Mouse (Mus musculus): ENCODE results near the gene Rtn4rl2. TPM values are rescaled to one million over a fixed set of nuclear protein-coding genes. Genes with fewer than 3 reads are reported as not detected.
A peak's percentile ranks its signal among the peaks of the same experiment; 100 is the strongest.

Gene Rtn4rl2
- total RNA-seq, 4 experiments from 2014 or later, result 1.6 to 3.9 (median 2.3) TPM

DNA sequence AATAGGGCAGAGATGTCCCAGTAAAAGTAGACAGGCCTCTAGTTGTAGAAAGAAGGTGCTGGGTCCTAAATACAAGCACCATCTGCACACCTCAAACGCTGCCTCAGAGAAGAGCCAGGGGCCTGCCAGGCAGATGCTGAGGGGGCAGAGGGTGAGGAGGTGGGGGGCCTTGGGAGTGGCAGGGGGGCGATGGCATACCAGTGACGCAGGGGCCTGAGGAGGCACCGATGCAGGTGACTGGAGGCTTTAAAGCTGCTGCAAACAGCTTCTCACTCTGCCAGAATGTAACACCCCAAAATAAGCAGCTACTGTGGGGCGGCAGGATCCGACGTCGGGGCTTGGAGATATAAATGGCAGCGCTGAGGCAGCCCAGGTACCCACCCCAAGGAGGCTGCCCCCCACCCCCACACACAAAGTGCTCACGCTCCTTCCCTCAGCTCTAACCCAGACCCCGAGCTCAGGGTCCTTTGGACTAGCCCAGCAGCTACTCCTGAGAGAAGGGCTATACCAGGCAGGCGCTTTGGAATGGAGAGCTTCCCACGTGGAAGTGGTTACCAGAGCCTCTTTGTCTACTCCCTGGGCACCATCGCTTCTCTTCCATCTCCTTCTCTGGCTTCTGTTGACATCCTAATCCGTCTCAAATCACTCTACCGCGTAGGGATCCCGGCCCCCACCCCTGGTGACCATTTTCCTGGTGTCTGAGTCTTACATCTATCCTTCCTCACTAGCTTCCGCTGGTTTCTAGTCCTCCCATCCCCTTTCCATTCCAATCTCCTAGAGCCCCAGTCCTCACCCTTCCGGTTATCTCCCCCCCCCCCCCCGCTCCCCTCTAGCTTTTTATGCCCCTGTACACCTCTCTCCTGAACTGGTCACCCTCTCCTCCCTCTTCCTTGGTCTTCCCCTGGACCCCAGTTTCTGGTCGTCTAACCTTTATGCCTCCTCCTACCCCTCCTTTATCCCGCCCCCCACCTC is 1.1 kb downstream of the Rtn4rl2 start:
- DNase-seq (ENCODE audit: low spot score), result no peak

DNA sequence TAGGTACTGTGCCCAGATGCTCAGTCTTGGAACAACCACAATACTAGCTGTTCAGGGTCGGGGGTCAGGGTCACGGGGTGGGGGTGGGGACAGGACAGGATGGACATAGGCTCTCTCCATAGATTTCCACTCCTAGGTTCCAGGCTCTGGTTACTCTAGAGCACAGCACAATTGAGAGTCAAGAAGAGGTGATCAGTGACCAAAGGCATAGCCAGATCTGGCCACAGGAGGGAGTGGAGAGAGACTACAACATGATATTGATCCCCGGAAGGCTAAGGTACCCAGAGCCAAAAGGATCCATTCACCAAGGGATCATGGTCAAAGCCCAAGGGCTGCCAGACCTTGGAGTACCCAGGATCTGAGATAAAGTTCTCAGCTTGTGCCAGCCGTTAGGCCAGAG is 1.9 kb downstream of the Rtn4rl2 start:
- DNase-seq (ENCODE audit: low spot score), result no peak

DNA sequence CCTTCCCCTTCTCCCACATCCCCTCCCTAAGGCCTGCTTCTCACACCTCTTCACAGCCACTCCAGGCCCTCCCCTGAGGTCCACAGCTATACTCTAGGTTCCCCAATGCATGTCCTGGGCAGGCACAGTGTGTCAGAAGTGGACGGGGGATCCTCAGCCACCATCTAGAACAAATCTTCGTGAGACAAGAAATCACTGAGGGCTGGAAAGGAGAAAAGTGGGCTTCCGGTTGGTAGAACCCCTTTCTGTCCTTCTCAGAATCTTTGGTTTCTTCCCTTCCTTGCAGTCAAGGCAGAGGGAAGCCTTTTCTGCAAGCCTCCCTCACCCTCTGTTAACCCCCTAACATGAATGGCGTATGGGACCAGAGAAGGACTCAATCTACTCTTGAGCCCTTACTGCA is 2.6 kb downstream of the Rtn4rl2 start:
- no peak for DNase-seq (ENCODE audit: low spot score)

DNA sequence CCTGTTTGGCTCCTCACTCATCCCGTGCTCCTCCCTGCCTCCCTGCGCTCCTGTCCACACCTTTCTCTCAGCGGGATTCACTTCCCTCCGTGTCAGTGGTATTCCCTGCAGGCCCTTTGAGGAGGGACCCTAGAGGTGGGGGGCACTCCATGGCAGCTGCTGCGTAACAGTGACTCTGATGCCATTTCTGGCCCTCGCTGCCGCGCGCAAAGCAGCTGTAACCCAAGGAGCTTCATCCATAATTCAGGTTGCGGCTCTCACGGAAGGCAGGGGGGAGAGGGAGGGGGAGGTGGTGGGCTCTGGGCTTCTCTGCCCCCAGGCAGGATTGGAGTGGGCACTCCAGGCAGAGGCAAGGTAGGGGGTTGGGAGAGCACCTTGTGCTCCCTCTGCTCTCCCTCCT is 3.0 kb downstream of the Rtn4rl2 start:
- no peak for DNase-seq (ENCODE audit: low spot score)

DNA sequence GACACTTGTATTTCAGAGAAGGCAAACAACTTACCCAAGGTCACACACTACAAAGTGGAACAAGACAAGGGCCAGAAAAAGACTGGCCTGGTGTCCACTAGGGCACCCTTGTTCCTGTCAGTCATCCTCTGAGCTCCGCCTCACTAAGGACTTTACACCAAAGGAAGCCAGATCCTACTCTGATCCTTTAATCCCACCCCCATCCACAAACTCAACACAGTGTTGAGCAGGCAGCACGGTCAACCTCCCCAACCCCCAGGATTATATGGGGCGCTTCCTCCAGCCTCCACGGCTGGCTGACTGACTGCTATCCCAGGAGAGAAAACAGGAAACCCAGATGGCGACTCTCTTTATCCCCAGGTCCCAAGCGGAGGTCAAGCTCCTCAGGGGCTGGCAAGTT is 3.4 kb downstream of the Rtn4rl2 start:
- DNase-seq (ENCODE audit: low spot score), result no peak

DNA sequence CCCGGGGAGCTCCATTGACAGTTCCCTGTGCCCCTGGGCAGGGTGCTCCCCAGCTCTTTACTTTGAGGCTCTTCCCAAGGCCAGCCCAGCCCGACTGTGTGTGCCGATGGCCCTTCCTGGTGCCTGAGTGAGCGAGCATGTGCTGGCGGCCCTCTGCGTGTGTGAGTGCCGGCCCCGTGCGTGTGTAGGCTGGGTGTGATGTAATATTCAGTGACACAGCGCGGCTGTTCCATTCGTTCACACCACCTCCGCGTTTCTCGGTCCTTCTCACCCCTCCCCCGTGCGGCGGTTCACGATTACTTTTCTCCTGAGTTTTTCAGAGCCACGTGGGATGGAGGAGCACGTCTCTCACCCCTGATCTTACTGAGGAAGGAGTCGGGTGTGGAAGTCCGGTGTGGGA is 3.9 kb downstream of the Rtn4rl2 start:
- peak; percentile 35 for DNase-seq (ENCODE audit: low spot score)

DNA sequence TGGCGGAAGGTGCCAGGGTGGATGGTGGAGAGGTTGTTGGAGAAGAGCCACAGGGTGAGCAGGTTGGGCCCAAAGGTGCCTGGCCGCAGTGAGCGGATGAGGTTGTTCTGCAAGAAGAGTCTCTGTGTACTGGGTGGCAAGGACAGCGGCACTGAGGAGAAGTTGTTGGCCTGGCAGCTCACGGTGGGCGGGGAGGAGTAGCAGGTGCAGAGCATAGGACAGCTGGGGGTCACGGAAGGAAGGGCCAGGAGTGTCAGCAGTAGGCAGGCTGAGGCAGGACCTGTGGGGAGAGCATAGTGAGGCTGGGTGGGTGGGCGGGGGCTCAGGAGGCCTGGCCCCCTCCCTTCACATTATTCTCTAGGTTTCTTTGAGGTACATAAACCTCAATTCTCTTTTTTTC is 5.9 kb downstream of the Rtn4rl2 start:
- no peak for DNase-seq (ENCODE audit: low spot score)

DNA sequence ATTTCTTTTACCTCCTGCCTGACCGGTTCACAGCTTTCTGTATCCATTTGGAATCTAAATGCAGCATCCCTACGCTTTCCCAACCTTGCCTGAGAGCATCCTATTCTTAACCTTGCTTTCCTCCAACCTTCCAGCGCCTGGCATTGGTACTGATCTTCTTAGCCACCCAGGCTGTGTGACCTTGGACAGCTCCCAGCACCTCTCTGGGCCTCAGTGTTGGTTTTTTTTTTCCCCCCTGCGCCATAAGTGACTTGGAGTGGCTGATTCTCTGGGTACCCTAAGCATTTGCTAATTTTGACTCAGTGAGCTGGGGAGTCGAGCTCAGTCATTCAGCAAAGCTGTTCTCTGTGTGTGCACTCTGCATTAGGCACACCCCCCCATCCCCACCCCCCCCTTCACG is 10.7 kb downstream of the Rtn4rl2 start:
- no peak for DNase-seq (ENCODE audit: low spot score)

DNA sequence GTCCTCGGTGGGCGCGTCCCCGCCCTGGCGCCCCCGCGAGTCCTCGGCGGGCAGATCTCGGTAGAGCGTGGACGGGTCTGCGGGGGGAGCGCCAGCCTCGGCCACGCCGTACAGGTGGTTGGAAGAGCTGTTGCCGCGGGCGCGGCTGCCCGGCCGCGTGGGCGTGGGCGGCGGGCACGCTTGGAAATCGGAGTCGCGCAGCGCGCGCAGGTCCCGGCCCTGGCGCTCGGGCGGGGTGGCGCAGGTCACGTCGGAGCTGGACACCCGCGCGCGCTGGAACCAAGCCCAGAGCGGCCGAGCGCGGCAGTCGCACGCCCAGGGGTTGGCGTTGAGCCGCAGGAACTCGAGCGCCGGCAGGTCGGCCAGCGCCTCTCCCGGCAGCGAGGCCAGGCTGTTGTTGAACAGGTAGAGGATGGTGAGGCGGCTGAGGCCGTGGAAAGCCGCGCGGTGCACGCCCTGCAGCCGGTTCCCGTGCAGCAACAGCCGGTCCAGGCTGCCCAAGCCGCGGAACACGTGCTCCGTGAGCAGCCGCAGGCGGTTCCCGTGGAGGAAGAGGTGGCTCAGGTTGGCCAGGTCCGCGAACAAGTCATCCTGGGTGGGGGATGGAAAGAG is 14.3 kb downstream of the Rtn4rl2 start:
- no peak for DNase-seq (ENCODE audit: low spot score)

DNA sequence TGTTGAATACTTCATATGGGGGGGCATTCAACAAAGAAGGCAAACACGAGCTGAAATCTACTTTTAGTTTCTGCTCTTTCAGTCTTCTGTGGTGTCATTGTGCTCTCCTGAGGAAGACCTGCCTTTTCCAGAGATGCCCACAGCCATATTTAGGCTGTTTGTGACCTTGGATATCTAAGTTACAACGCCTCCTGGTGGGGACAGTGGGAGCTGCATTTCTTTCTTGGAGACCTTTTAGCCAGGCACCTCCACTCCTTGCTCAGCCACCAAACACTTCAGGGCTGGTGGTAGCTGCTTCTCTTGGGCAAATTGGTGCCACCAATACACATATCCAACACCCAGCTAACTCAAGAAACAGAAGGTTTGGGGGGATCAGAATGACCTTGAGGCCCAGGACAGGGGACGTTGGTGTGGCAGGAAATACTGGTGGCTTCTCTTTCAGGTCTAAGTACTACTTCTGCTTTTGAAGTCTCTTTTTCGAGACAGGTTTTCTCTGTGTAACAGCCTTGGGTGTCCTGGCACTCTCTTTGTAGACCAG is 15.8 kb downstream of the Rtn4rl2 start:
- no peak for DNase-seq (ENCODE audit: low spot score)

DNA sequence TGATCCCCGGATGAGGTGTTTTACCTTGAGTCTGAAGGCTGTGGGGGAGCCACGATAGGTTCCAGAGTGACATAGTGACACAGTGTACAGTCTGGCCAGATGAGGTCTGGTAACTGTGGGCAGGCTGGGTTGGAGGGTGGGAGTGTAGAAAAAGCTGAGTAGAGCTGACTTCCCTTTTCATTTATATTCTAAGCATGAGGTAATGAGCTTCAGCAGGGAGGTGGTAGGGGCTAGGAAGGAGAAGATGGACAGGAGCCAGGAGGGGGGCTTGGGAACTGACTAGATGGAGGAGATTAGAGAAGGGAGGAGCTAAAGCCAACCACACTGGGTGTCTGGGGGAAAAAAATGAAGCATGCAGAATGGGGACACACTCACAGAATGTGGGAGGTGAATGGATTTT is 17.5 kb downstream of the Rtn4rl2 start:
- DNase-seq (ENCODE audit: low spot score), result no peak

DNA sequence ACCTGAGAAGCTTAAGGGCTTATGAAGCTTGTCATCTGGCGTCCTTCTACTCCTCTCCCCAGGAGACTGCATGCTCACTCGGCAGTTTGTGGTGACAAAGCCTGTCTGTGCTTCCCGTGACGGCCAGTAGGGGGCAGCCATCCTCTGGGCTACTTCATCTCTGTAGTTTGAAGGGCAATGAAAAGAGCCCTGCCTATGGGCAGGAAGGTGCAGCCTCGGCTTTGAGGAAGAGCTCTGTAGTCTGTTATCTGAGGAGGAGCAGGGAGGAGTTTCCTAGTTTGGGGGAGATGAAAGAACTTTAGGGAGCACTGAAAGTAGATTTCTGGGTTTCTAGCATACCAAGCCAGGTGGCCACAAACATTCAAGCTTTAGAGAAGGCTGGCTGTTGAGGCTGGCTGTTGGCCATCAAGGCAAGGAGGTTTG is 18.0 kb downstream of the Rtn4rl2 start:
- DNase-seq (ENCODE audit: low spot score), result peak; percentile 60

DNA sequence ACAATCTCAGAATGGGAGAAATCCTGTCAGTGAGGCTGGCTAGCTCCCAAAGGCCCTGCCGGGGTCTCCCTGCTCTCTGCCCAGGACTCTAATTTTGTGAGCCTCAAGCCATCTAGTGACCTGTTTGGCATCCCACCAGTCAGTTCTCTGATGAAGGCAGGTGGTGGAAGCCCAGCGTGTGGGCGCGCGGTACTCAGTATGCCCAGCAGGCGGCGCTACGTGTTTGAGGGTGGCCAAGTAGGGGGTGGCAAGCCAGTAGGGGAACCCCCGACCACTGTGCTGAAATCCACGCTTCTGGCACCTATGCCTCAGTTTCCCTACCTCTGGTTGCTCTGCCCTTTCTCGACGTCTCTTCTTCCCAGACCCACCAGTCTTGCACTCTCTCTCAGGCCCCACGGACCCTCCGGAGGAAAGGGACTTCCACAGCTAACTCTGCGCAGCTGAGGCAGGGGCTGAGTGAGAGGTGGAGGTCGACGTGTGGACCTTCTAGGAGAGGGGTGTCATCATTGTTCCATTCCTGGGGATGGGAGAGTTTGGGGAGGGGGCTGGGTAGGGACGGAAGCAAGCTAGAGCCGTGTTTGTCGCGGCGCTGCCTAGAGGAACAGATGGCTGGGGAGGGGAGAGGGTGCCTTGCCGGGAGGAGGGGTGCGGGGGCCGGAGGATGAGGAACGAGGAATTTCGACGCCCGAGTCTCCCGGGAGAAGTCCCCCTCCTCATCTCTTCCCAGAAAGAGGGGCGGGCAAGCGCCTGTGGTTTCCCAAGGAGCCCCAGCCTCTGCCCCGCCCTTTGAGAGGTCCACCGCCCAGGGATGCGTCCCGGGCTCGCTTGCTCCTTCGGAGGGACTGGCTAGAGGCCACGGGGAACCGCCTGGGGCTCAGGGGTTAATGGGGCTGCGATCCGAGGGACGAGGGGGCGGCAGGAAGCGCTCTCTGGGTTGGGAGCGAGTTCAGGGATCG is 20.6 kb downstream of the Rtn4rl2 start:
- DNase-seq (ENCODE audit: low spot score), result peak; percentile 48

DNA sequence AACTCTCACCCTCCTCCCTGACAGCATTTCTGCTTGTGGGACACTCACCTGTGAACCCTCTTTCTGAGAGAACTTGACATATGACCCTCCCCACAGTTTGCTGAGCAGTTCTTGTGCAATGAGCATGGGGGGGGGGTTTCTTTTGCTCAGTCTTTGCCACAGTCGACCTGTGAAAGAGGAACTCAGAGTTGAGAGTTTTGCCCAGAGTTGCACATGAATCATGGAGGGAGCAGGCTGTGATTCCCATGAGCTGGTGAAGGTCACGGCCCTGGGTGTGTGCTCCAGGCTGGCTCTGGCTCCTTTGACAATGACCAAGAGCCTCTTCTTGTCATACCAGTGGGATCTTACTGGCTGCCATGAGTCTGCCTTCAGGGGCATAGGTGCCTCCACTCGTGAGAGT is 24.3 kb downstream of the Rtn4rl2 start:
- no peak for DNase-seq (ENCODE audit: low spot score)

DNA sequence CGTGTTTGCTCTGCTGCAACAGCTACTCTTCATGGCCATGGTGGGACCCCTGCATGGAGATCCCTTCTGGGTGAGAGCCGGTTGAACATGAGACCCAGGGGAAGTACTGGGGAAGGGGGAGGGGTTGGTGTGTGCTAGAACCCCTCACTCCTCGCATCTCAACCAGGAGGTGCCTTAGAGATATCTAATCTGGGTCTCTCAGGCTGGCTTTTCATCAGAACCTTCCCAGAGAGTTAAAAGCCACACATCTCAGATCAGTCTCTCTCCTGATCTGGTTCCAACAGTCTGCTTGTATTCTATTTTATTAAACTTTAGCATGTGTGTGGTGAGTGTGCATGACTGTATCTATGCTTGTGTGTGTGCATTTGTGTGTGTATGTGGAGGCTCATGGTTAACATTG is 25.1 kb downstream of the Rtn4rl2 start:
- DNase-seq (ENCODE audit: low spot score), result no peak

DNA sequence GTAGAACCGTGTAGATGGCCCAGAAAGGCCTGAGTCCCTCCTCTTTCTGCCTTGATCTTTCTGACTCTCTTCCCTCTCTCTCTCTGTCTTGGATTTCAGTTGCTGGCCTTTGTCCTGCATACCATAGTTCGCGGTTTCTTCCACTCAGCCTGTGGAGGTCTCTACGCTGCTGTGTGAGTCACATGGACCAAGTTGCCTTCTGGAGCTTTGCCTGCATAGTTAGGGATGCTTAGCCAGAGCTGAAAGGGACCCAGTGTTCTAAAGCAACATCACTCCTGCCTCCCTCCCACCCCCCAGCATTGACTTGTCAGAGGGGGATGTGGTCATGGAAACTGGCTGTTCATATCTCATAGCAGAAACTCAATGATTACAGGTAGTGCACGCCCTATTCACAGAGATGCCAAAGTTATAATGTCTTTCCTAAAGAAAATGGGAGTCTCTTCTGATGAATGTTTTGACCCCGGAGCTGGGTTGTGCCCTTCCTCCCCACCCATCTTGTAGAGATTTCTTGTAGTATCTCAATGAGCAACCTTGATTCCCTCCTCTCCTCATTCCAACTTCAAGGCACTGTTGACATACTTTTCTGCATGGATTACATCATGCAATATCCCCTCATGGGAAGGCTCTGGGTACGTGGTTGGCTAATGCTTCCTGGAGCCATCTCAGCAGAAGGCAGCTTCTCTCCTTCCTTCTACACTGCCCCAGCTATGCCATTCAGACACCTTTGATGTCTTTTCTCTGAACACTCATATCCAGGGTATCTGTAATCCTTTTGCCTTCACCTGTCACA is 26.3 kb downstream of the Rtn4rl2 start:
- no peak for DNase-seq (ENCODE audit: low spot score)

DNA sequence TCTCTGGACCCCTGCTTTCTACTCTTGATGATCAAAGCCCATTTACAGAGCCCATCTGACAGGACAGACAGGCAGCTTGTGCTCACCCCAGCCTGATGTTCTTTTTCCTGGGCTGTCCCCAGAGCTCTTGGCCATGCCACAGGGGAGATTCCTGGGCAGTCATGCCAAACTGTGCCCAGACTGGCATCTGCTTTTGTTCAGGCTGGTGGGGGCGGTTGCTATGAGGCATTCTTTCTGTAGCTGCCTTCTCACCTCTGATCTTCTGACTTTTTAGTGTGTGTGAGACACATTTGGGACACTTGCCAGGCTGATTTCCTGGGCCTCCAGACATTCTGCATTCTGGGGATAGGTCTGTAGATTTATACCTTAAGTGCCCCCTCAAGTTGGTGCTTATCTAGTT is 28.0 kb downstream of the Rtn4rl2 start:
- no peak for DNase-seq (ENCODE audit: low spot score)

DNA sequence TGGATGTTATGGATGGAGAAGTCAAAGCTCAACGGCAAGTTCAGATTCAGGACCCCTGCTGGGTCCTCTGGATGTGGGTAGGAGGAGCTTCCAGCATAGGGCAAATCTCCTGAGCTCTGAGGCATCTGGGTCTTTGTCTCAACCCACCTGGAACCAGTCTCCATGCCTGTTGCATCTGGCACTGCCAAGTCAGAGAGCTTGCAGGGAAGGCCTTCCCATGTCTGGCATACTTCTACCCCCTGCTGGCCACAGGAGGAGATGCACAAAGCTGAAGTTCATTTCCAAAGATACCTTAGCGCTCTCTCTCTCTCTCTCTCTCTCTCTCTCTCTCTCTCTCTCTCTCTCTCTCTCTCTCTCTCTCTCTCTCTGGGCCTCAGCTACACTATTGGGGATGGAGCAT is 30.8 kb downstream of the Rtn4rl2 start:
- peak; percentile 41 for DNase-seq (ENCODE audit: low spot score)

DNA sequence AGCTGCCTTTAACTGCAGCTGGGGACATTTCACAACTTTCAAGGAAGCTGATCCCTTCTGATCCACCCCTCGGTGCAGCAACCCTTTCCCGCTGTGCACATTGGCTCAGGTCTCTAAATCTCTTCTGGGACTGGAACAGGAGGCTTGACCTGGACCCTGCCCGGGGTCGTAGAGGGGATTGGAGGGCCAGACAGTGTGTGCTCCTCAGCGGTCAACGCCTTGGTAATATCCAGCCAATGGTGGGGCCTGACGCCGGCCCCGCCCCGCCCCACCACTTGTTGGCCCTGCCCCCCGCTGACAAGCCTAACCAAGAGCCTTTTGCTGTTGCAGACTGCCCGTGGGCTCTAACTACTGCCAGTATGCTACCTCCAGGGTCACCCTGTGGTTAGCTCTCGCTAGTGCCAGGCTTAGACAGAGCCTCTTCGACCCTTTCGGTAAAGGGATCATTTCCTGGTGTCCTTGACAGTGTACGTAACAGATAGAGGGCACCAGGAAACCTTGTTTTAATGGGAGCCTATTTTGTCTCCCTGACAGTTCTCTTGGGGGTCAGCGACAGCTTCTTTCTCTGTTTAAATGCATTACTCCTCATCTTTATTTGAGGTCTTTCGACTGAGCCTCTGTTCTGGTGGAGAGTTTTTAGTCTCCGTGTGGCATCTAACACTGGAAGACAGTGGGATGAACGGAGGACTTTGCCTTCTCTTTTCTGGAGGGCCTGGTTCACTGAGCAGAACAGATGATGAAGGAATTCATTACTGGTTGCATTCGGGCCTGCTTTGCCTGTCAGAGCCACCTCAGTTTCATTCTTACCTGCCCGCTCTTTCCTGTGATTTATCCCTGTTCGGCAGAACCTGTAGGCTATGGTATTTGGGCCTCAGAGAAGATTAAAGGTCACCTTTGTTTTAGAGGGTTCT is 35.1 kb downstream of the Rtn4rl2 start:
- peak; percentile 72 for DNase-seq (ENCODE audit: low spot score)

Measured in heart, adult 8-10 months (tissue).